Mouse (Mus musculus): Measurements from ENCODE around the gene Slc15a4.

Slc15a4 gene

DNA sequence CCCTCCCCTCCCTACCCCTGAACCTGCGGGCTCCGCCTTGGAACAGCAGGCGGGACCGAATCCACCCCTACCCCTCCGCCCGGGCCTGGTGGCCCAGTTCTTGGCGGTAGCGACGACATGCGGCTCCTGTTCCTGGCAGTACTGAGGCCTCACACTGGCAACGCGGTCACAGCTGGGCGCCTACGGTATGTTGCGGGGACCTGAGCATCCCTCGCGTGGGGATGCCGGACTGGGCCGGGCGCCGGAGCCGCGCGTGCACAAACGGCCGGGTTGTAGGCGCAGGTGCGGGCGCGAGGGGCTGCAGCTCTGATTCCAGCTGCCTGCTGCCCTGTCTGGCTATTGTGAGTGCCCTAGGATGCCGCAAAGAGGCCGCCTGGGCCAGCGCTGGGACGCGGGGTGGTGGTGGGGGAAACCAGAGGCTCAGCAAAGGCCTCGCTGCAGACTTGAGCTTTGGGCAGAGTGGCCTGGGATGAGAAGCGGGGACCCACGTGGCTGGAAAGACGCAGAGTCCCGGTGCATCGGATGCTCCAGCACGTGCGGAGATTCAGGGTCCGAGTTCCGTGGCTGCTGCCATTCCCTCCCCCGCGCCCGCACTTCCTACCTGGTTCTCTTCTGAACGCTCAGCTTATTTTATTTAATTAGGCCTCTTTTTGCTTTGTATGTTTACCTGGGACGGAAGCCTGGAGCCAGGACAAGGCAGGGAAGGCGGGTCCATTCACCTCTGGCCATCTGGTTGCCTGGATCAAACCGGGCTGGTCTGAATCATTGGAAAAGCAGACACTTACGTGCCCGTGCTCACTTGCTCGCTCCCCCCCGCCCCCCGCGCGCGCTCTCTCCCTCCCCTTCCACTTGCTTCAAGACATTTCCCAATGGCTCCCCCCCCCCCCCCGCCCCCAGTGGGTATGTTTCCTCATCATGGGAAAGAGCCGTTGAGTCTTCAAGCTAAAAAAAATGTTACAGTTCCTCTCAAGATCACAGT lies at the start of gene Slc15a4, which contains the start of gene Glt1d1:
Gene Slc15a4, minus strand, starts transcription at position 731 of the 979 bp plus-strand sequence.
Gene Glt1d1, plus strand, starts transcription at position 96 of the 979 bp plus-strand sequence.
- no peak for DNase-seq

DNA sequence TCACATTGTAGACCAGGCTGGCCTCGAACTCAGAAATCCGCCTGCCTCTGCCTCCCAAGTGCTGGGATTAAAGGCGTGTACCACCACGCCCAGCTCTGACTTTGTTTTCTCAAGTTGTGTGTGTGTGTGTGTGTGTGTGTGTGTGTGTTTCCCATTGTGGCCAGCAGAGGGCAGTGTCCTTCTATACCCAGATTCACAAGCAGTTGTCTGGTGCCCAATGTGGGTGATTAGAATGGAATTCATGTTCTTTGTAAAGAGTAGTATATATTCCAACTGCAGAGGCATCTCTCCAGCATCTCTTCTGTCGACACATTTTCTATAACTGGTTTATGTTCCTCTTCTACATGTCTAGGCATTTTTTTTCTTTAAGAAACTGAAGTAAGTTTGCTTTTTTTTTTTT lies 45.8 kb upstream of the Slc15a4 start:
- no peak for DNase-seq

DNA sequence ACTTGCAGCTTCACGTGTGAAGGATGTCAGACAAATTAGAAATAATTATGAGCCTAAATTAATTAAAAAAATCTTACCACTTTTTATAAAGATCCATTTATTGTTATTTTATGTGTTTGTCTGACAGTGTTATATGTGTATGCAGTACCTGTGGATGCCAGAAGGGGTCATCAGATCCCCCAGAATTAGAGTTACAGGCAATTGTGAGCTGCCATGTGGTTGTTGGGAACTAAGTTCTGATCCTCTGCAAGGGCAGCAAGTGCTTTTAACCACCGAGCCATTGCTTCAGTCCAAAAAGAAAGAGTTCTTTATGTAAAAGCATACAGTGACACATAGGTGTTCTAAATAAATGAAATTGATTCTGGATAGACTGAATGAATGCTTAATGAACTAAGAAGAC lies 44.9 kb upstream of the Slc15a4 start:
- DNase-seq = no peak

DNA sequence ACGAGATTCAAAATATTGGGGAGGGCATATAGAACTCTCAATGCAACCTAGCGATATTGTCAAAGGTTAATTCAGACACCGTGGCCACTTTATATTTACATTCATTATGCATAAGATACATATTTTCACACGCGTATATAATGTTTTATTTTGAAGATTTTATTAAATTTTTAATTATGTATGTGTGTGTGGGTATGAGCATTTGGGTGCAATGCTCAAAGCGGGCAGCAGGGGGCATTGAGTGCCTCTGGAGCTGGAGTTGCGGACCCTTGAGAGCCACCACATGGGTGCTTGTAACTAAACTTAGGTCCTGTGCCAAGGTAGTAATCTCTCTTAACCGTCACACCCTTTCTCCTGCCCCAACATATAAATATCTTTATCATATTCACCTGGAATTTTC lies 41.2 kb upstream of the Slc15a4 start:
- DNase-seq = no peak

DNA sequence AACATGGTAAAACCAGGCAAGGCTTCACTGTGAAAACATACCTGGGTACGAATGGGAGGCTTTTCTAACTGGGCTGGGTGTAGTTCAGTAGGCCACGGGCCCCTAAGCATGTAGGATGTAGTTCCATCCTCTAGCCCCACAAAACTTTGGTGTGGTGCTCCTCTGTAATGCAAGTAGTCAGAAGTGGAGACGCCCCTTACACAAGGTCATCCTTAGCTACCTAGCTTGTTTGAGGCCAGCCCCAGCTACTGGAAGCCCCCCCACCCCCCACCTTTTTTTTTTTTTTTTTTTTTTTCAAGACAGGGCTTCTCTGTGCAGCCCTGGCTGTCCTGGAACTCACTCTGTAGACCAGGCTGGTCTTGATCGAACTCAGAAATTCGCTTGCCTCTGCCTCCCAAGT lies 28.3 kb upstream of the Slc15a4 start:
- no peak for DNase-seq

DNA sequence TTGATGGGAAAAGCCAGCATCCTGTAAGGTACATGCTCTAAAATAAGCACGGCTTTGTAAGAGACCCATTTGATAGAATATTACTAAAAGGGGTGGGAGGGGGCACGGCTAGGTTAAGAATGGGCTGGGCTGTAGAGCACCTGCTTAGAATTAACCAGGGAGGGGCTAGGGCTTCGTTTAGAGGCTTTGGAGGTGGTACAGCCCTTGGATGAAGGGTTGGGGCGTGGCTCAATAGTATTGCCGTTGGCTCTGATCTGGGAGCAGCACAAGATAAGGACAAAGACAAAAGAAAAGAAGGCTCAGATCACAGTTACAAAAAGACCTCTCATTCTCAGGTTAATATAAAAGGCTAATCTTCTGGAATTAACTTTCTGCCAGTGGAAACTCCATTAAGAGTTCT lies 27.6 kb upstream of the Slc15a4 start:
- DNase-seq = no peak

DNA sequence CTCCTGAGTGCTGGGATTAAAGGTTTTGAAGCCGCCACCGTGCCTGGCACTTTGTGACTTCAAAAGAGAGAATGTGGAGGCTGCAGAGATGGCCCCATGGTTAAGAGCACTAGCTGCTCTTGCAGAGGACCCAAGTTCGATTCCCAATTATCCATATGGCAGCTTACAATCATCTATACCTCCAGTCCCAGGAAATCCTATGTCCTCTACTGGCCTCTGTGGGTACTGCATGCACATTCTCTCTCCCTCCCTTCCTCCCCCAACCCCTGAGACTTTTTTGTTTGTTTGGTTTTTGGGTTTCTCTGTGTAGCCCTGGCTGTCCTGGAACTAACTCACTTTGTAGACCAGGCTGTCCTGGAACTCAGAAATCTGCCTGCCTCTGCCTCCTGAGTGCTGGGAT lies 26.6 kb upstream of the Slc15a4 start:
- DNase-seq = peak in 1 of 2 experiments; percentile 10

DNA sequence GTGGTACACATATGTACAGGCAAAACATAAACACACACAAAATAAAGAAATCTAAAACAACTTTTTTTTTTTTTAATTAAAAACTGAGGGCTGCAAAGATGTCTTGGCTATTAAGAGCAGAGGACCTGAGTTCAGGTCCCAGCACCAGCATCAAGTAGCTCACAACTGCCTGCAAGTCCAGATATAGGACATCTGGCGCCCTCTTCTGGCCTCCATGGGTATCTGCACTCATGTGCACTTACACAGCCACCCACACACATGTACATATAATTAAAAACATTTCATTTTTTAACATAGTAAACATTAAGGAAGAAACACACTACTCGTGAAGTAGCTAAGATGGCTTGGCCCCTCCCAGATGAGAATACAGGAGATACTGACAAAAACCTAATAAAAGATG lies 25.6 kb upstream of the Slc15a4 start:
- no peak for DNase-seq

DNA sequence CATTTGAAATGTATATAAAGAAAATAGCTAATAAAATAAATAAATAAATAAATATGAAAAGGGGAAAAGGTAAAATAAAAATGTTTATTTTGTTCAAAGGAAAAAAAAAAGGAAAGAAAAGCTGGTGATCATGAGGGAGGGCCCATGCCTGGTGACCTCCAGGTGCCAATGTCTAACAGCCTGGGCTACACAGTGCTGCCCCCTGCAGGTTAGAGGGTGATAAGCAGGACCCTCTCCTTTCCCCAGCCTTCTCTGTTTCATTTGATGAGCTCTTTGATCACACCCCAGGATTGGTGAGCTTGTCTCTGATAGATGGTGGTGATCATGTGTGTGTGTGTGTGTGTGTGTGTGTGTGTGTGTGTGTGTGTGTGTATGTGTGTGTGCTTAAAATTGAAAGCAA lies 16.4 kb upstream of the Slc15a4 start:
- peak; percentile 28 to 53 for DNase-seq

DNA sequence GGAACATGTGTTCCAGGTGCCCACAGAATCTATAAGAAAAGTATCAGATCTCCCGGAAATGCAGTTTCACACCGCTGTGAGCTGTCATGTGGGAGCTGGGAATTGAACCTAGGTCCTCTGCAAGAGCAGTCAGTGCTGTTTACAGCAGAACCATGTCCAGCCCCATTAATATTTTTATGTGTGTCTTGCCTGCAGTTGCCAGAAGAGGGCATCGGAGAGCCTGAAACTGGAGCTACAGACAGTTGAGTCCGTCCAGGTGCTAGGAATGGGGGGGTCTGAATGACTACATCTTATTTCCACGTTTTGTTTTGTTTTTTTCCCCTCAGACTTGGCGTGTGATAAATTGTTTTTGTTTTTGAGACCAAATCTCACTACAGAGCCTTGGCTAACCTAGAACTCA lies 15.3 kb upstream of the Slc15a4 start:
- peak in 1 of 2 experiments; percentile 45 for DNase-seq

DNA sequence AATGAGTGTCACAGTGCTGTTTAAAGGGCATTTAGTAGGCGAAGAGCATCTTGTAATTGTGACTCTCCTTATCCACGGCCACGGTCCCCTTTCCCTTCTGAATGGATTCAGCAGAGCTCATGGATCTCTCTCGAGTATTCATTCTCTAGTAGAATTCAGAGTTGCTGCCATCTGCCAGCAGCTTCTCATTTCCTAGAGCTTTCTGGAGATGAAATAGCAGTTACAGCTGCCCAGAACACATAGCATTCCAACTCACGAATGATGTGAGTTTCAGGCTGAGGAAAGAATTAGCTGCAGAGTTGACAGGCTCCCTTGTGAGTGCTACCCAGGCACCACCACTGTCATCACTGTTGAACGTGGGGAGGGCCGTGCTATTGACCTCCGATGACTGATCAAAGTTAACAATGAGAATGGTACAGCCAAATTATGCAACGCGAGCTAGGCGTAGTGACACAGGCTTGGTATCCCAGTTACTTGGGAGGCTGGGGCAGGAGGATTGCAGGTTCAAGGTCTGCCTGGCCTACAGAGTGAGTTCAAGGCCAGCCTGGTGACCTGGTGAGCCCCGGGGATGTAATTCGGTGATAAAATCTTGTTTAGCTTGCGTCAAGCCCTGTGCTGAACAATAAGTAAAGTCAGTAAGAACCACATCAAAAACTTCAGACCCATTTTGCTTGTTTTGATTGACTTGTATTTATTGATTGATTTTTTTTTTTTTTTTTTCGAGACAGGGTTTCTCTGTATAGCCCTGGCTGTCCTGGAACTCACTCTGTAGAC lies 8.7 kb upstream of the Slc15a4 start:
- no peak for DNase-seq

DNA sequence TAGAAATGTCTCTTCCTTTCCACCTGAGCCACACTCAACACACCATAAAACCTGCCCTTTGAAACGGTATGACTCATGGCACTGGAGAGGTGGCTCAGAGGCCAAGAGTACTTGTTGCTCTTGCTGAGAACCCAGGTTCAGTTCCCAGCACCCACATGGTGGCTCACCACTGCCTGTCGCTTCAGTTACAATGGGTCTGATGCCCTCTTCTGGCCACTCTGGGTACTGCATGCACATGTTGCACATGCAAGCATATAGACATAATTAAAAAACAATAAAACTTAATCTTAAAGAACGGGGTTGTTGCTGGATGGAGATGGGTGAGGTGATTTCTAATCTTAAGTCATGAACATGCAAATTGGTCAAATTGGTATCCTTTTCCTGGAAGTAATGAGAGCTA lies 7.7 kb upstream of the Slc15a4 start:
- no peak for DNase-seq

DNA sequence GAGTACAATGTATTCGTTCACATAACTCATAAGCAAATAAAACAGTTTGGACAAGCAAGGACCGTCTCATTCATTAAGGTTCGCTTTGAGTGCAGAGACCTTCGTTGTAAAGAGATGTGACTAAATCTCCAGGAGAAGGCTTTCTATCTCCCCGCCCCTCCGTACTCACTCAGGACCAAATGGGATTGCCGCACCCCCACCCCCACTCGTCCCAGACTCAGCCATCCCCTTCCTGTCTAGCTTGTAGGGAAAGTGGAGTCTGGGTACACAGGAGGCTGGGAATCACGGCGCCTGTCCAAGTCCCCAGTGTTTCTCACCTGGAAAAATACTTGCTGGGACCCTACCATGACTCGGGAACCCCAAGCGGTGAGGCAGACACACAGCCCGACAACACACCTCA lies 6.9 kb upstream of the Slc15a4 start:
- DNase-seq = no peak

DNA sequence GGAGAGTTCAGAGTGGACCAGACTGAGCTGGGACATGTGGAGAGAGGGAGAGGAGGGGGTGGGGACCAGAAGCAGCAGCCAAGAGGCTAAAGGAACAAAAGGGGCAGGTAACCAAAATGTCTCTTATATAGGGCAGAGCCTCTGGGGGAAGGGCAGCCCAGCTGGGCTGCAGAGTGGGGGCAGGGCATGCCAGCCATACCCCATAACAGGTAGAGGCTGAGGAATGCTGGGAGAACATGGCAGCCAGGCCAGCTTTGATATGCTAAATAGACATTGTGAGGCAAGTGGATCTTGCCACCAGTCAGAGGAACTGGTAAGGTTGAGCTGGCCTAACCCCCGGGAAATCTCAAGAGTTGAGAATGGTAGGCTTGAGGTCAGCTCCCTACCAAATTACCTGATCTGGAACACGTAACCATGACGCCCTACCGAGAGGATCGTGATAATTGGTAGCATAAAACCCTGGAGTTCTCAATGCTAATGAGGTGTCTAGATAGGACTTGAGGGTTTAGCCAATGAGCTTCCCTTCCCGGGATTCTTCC lies 6.4 kb upstream of the Slc15a4 start:
- no peak for DNase-seq

DNA sequence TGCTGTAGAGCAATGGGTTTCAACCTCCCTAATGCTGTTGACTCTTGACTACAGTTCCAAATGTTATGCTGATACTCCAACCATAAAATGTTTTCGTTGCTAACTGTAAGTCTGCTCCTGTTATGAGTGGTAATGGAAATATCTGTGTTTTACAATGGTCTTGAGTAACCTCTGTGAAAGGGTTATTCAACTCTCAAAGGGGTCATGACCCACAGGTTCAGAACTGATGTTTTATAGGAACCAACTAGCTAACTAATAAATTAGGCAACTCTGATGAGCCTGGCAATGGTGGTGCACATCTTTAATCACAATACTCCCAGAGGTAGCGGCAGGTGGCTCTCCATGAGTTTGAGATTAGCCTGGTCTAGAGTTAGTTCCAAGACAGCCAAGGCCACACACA lies 5.5 kb upstream of the Slc15a4 start:
- DNase-seq = no peak

DNA sequence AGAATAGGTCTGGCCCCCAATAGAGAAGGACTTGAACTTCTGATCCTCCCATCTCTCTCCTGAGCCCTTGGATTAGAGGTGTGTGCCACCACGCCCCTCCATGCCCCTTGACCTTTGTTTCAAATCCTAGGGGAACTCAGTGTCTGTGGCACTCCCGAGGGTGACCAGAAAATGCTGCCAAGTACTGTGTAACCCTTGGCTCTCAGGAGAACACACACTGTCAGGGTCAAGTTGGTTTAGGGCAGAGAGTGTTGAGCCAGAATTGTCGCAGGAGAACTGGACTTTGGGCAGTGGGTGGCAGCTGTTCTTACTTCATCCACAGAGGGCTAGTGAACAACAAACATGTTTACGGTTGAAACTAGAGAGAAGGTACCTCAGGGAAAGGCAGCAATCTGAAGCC lies 4.9 kb upstream of the Slc15a4 start:
- DNase-seq = no peak

DNA sequence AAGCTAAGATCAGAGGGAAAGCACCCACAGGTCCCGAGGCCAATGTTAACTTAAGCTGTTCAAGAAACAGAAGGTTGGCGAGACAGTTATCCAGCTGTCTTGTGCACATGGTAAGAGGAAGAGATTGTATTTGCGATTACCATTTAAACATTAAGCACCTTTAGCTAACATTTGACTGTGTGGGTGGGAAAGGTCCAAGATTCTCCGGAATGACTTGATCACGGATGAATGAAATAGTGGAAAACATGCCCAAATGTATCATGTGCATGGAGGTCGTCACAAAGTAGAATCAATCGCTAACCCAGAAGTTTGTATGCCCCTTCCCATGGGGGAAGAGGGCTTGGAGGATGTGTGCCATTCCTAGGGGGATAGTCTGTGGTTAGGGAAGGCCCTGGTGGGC lies 969 bp upstream of the Slc15a4 start:
- DNase-seq = no peak

DNA sequence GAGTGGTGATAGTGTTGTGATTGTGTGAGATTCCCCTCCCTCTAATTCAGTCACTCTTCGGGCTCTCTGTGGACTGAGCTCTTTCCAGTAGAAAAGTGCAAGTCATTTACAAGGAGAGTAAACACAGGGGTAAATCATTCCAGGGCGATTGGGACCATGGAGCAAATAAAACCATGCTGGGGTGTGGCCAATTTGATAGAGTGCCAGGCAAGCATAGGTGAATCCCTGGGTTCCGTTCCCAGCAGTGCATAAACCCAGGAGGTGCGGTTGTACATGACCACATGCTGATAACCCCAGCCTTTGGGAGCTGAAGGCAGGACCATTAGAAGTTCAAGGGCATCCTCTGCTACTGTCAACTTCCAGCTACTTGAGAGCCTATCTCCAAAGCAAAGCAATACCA lies 491 bp upstream of the Slc15a4 start:
- no peak for DNase-seq

DNA sequence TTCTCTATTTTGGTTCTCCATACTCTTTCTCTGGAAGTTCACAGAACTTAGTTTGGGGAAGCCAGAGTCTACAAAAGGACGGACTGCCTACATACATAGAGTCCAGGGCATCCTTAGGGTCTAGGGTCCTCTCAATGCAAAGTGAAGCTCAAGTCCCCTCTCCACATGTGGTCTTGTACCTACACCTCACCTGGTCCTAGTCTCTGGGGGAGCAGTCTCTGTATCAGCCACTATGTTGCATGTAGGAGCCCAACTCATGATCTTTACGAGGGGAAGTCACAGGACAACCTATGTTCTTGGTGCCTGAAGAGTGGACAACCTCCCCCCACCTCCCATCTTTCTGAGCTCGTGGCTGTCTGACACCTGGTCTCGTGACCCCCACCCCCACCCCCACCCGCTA lies 1.0 kb downstream of the Slc15a4 start:
- no peak for DNase-seq

DNA sequence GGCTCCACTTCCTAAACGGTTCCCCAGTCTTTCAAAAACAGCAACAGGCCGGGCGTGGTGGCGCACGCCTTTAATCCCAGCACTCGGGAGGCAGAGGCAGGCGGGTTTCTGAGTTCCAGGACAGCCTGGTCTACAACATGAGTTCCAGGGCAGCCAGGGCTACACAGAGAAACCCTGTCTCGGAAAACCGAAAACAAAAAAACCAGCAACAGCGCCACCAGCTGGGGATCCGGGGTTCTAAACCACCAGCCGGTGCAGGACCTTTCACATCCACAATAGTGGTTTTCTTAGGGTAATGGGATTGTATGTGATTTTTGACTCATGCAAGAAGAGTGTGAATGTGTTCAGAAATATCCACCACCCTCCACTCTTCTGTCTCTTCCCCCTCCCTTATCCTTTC lies 5.5 kb downstream of the Slc15a4 start:
- no peak for DNase-seq

DNA sequence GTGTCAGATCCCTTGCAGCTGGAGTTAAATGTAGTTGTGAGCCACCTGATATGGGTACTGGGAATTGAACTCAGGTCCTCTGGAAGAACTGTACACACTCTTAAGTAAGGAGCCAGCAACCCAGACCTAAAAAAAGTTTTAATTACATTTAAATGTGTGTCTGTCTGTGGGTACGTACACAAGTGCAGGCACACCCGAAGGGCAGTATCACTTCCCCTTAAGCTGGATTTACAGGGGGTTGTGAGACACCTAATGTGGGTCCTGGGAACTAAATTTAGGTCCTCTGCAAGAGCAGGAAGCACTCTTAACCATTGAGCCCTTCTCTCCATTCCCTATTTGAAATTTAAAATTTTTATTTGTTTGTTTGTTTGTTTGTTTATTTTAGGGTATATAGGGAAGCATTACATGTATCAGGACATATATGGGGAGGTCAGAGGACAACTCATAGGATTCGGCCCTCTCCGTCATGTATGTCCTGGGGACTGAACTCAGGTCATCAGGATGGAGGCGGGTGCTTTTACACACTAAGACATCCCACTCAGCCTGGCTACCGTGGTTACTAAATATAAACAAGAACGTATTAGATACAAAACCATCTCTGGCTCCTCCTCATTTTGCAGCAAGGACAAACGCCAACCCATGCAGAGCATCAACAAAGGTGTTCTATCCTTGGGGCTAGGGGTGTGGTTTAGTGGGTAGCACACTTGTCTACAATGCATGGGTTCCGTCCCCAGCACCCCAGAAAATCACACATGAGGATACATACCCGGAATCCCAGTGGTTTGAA lies 8.1 kb downstream of the Slc15a4 start:
- no peak for DNase-seq

DNA sequence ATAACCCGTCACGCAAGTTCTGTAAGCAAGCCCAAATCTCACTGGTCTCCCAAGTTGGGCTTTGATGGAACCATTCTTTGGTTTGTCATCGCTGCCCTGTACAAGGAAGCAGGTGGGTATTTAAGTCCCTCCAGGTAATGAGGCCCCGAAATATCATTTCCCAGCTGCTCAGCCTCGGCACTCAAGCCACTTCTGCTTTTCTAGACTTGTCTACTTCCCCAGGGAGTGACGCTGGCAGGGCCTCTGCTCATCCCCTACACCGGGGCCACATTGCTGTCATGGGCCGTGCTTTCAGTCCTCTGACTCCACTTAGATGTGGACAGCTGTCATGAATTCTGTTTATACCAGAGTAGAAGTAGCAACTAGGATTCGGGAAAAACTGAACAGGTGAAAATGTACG lies 11.6 kb downstream of the Slc15a4 start:
- peak; percentile 62 to 66 for DNase-seq

DNA sequence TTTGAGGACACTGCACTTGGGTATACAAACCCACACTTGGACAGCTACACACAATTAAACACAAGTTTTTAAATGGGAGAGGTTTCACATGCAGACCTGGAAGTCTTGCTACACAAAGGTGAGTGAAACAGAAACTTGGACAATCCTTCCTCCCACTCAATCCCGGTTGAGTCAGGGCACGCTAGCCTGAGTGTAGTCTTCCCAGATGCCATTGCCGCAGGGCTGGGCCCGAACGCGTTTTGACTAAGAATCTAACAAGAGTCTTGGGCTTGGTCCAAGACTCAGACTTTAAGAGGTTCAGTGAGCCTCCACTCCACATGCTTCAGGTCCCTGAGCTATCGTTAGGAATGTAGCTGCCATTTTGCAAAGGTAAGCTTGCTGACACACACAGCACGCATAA lies 12.3 kb downstream of the Slc15a4 start:
- DNase-seq = no peak

All from spleen, adult 18-20 months (tissue).